Mouse (Mus musculus) B cell, adult (primary cell): Measurements from ENCODE around the gene Gm5072. TPM values are rescaled to one million over a fixed set of nuclear protein-coding genes. Genes with fewer than 3 reads are reported as not detected.

Source experiments
- total RNA-seq: library from RNA; stranded (reverse); gene quantifications from 4 replicates; pipeline ENCODE4 v1.2.4, GENCODE M21; 2023; ENCODE audit not compliant: inconsistent age

The Gm5072 gene
- not detected in 4 replicates for total RNA-seq

DNA sequence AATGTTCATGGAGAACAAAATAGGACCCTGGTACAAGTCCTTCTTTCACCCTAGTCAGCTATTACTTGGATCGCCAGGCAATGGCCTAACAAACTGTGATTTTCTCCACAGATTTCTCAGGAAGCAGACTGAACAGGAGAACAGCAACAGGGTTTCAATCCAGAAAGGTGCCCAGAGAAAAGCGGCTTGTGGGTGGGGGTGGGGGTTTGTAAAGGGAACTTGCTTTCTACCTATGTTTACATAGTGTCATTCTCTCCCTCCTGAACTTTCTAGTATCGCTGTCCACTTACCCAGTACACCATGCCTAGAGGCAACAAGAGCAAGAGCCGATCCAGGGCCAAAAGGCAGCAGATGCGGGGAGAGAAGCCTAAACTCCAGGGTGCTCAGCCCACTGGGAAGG, at the start of gene Gm5072:
Gene Gm5072, plus strand, starts transcription at position 301 of the 400 bp plus-strand sequence.

Other genes starting within 250 kb of the Gm5072 start
- not detected in 4 replicates for gene Mageb2, start 60.8 kb upstream of the Gm5072 start, total RNA-seq
- not detected in 4 replicates for gene Gm8914, start 87.6 kb downstream of the Gm5072 start, total RNA-seq
- gene 1700084M14Rik, start 183.4 kb downstream of the Gm5072 start, total RNA-seq = not detected in 4 replicates
- gene Gm14781, start 239.7 kb downstream of the Gm5072 start, total RNA-seq = not detected in 4 replicates